Mouse (Mus musculus): ENCODE results near the gene Map3k7cl.

Map3k7cl gene

DNA sequence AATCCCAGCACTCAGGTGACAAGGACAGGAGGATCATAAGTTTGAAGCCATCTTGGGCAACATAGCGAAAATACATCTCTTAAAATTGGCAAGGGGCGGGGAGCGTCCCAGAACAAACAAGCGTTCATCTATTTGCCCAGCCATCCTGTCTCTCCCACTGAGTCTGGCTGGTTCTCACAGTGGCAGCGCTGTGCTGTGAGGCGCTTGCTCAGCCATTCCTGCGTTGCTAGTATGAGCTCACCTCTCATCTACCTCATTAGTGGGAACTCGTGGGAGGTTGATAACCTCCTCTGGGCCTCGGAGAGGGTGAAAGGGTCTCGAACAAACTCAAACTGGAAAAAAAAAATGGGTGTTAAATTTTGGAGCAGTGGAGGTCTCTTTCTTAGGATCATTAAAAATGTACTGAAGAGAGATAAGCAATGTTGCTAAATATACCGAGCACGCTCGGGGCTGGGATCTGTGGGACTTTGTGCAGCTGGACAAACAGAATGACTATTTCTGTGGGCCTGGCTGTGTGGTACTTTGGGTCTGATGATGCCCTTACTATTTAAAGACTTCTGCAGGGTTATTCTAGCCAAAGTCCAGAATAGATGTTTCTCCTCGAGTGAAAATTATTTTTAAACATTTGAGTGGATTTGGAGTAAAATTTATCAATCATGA lies 91.1 kb downstream of the Map3k7cl start:
- DNase-seq: no peak
